Mouse (Mus musculus) granulocyte monocyte progenitor cell, adult 5-6 weeks (primary cell): ENCODE data around the gene Bace2. TPM values are rescaled to one million over a fixed set of nuclear protein-coding genes. Genes with fewer than 3 reads are reported as not detected.

ENCODE experiments used
- ATAC-seq: replicated peaks from 2 replicates; pipeline ENCODE4 v1.8.0; 2016; ENCODE audit warnings: mild to moderate bottlenecking, moderate TSS enrichment, inconsistent platforms; ENCODE audit not compliant: poor library complexity, severe bottlenecking
- total RNA-seq, 2 experiments: library from RNA; stranded (forward) in 1 of 2; stranded (reverse) in 1 of 2; fragments of 200-712, 200-1000 nt in 1 of 2; fragments of >200 nt in 1 of 2; fragmentation: Nextera tagmentation in 1 of 2; gene quantifications; 2 replicates each; pipeline ENCODE4 v1.2.3; 2014 to 2017

Gene Bace2
- total RNA-seq (2014; fragmentation: Nextera tagmentation) (not detected in 2 replicates), total RNA-seq (2017) (not detected in 2 replicates)

GRCm38 (mm10) chr16:97356499-97357187, at the start of gene Bace2:
Bace2 (plus strand) TSS chr16:97356742.
- peak; percentile 94 for ATAC-seq

- no peak for ATAC-seq
Observed at GRCm38 (mm10) chr16:97307594-97307993, 48.9 kb upstream of the Bace2 start.

- no peak for ATAC-seq
Observed at GRCm38 (mm10) chr16:97309796-97310569, 46.6 kb upstream of the Bace2 start.

- ATAC-seq: peak; percentile 62
Observed at GRCm38 (mm10) chr16:97310570-97310846, 46.0 kb upstream of the Bace2 start.

- peak; percentile 69 for ATAC-seq
Observed at GRCm38 (mm10) chr16:97312960-97313686, 43.4 kb upstream of the Bace2 start.

GRCm38 (mm10) chr16:97321576-97321975, 35.0 kb upstream of the Bace2 start:
- no peak for ATAC-seq

GRCm38 (mm10) chr16:97322604-97323003, 33.9 kb upstream of the Bace2 start:
- ATAC-seq: no peak

GRCm38 (mm10) chr16:97325975-97326374, 30.6 kb upstream of the Bace2 start:
- ATAC-seq: peak; percentile 83

GRCm38 (mm10) chr16:97328602-97329001, 27.9 kb upstream of the Bace2 start:
- no peak for ATAC-seq

GRCm38 (mm10) chr16:97353013-97353412, 3.5 kb upstream of the Bace2 start:
- ATAC-seq: no peak

GRCm38 (mm10) chr16:97354632-97355031, 1.9 kb upstream of the Bace2 start:
- ATAC-seq: no peak

GRCm38 (mm10) chr16:97357188-97357821, 763 bp downstream of the Bace2 start:
- peak; percentile 24 for ATAC-seq

- ATAC-seq: no peak
Observed at GRCm38 (mm10) chr16:97362231-97362888, 5.8 kb downstream of the Bace2 start.

- no peak for ATAC-seq
Observed at GRCm38 (mm10) chr16:97366141-97366540, 9.6 kb downstream of the Bace2 start.

- no peak for ATAC-seq
Observed at GRCm38 (mm10) chr16:97370258-97370657, 13.7 kb downstream of the Bace2 start.

- no peak for ATAC-seq
Observed at GRCm38 (mm10) chr16:97387955-97388354, 31.4 kb downstream of the Bace2 start.

- no peak for ATAC-seq
Observed at GRCm38 (mm10) chr16:97391289-97391688, 34.7 kb downstream of the Bace2 start.

GRCm38 (mm10) chr16:97391701-97392384, 35.3 kb downstream of the Bace2 start:
- no peak for ATAC-seq

GRCm38 (mm10) chr16:97396436-97396835, 39.9 kb downstream of the Bace2 start:
- no peak for ATAC-seq
